Mouse (Mus musculus) fat pad, adult 2 months (tissue): ENCODE results near the gene Gm28729.
"Not testable (repeated sequence)": the region's sequence is repeated elsewhere in the genome, so short reads cannot be mapped to it uniquely, and the experiment has no call there.

ENCODE experiments used
- DNase-seq: peaks from one replicate; pipeline ENCODE4 v3.0.0-alpha.2; 2011; ENCODE audit warnings: low read depth, low spot score; ENCODE audit errors: extremely low read depth

The Gm28729 gene

DNA sequence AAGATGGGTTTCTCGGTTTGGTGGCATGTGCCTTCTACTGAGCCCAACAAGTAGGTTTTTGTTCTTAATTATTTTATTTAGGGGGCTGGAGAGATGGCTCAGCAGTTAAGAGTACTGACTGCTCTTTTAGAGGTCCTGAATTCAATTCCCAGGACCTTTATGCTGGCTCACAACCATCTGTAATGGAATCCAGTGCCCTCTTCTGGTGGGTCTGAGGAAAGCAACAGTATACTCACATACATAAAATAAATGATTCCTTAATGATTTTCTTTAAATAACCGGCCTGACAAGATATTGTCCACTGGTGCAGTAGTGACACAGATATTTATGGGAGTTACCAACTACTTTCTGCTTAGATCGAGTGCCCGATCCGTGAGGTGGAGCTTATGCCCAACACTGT lies 1.9 kb downstream of the Gm28729 start:
- no peak for DNase-seq

DNA sequence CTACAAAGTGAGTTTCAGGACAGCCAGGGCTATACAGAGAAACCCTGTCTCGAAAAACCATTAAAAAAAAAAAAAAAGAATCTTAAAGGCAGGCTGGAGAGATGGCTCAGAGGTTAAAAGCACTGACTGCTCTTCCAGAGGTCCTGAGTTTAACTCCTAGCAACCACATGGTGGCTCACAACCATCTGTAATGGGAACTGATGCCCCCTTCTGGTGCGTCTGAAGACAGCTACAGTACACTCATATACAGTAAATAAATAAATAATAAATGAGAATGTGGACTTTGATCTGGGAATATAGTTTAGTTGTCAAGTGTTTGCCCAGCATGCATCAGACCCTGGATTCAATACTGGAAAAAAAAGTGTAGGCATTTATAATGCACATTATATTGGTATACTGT lies 3.5 kb downstream of the Gm28729 start:
- DNase-seq: not testable (repeated sequence)

DNA sequence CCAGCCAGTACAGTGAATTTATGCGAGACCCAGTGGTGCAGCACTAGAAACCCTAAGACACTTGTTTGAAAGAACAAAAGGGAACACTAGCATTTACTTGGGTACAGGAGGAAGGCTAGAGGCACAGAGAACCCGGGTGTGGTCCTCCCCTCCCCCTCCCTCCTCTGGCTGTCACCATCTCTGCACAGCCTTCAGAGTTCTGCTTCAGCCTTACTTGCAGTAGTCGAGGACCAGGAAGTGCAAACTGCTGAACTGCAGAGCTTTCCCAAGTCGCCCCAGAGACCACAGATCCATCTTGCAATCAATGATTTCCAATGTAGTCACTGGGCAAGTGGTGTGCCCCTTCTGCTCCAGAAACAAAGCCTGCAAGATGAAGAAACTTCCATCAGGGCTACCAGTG lies 7.6 kb downstream of the Gm28729 start:
- no peak for DNase-seq

DNA sequence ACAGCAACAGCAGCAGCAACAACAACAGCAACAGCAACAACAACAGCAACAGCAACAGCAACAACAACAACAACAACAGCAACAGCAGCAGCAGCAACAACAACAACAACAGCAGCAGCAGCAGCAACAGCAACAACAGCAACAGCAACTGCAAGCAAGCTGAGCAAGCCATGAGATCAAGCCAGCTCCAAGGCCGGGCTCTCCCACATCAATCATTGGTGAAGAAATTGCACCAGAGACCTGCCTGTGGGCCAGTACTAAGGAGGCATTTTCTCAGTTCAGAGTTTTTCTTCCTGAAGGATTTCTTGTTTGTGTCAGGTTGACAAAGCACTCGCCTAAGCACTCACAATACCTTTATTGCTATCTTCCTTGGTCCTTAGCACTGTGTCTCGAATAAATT lies 8.3 kb downstream of the Gm28729 start:
- no peak for DNase-seq

DNA sequence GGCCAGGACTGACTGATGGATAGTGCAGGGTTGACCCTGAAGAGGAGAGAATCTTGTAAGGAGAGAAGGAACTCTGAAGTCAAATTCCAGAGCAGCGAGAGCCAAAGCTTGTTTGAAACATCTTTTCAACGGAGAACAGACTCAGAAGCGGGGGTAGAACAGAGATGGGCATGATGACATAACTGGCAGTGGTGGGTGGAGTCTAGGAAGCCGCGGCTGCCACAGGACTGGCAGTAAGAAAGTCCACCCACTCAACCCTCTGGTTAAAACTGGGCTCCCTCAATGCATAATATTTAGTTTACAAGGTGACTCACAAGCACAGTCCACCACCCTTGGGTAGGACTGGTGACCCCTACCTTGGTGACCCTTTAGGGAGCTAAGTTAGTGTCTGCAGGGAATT lies 9.3 kb downstream of the Gm28729 start:
- DNase-seq: no peak

DNA sequence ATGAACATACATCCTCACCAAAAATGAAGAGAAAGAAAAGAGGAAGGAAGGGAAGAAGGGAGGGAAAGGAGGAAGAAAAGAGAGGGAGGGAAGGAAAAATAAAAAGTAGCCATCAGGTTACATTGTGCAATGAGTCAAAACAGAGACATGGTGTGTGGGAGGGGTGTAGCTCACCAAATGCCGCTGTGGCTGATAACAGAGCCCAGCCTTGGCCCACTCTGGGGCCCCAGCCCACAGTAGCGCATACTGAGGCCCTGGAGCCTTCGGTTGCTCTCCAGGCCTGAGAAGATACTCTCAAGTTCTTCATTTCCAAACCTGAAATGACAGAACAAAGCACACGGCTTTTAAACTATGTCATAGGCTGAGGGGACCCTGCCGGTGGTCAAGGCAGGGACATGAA lies 10.8 kb downstream of the Gm28729 start:
- no peak for DNase-seq

DNA sequence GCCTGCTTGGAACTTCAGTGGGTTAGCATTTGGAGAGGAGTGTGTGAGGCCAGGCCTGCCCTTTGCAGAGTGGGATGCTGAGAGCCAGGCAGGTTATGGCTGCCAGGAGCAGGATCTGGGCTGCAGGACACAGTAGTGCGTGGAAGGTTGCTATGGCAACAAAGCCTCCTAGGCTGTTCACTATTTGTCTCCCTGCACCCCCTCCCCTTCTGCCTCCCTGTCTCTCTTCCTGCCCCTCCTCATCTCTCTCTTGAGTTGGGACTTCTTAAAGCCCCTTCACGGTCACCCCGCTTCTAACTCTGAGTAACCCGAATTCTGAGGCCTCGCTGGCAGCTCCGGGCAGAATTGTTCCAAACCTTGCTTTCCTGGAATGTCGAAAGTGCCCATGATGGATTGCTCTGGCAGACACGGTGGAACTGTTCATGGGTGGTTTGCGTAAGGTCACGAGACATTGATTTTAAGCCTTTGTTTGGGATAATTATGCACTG lies 19.0 kb downstream of the Gm28729 start:
- DNase-seq: no peak

DNA sequence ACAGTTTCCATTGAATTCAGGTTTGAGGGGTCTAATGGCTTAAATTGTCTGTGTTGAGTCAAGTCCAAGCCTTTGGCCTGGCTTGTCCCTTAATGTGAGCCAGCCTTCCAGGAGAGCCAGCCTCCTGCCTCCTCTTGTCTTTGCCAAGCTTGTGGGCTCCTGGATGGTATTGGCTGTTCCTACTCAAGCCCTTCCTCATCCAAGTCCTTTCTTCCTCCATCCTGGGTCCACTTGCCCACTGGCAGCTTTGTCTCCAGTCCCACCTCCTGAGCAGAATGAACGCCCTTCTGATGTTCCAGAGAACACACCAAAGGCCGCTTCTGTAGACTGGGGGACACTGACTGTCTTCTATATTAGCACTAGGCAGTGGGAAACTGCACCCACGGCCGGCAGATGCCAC lies 19.9 kb downstream of the Gm28729 start:
- DNase-seq: no peak

DNA sequence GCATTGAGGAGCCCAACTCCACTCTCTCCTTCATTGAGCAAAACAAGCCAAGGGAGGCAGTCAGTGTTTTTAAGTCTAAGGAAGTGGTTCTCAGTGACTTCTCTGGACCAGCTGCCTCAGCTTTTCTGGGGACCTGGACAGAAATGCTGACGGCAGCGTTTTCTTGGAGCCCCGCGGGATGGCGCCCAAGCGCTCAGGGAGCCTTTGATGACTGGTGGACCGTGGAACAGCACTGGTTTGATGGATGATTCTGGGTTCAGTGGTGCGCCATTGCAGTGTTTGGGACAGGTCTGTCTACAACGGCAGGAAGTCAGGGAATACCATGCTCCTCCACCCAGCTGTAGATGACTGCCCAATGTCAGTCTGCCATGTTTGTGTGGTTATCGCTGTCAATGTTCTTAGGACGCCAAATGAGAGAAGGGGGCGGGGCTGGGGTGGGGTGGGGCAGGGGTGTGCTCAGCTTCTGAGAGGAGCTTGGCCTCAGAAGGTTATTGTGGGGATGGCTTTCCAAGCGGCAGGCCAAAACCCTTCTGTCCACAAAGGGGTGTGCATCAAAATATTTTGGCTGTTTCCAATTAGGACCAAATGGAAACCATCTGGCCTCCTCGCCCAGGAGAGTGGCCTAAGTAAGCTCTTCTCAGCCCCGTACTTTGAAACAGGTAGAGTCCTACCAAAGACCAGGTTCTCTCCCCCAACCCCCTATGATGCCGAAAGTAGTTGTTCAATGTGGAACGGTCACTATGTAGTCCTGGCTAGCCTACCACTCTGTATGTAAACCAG lies 20.8 kb downstream of the Gm28729 start:
- DNase-seq: no peak

DNA sequence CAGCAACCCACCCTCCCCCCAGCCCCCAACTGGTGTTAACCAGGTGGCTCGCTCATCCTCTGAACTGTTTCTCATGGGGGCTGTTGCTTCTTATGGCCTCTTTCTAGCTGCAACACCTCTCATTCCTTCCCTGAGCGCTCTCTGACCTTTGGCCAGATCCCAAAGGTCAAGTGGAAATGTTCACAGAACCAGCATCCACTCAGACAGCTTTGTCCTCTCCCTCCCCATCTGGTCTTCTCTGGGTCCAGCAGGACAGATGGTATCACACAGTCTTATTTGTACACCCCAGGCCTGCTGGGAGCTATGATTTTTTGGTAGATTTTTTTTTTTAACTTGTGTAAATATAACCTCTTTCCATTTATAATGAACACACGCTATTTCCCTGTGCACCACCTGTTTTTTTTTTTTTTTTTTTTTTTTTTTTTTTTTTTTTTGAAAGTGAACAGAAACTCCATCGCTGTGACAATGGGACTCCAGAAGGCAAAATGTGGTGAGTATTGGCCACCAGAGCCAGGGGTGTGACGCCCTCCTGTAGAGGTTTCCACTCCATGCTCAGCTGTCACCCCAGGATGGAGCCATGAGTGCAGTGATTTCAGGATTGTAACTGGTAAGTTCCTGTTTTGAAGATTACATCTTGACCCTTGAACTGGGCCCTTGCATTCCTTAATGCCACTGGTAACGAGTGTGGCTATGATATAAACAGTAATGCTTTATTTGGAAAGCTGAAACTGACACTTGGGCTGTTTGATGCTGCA lies 22.0 kb downstream of the Gm28729 start:
- no peak for DNase-seq

DNA sequence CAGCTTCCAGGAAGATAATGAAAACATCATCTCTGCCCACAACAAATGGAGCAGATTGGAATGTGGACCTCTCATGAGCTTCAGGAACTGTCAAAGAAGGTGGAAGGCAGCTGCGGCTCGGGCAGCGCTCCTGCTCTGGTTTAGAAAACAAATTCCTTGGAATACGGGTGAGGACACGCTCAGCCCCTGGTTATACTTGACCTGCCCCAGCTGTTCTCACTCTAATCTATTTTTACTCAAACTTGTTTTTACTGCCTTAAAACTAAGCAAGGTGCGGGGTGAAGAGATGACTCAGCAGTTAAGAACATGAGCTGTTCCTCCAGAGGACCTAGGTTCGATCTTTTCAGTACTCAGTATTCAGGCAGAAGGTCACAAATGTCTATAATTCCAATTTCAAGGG lies 23.8 kb downstream of the Gm28729 start:
- DNase-seq: no peak

DNA sequence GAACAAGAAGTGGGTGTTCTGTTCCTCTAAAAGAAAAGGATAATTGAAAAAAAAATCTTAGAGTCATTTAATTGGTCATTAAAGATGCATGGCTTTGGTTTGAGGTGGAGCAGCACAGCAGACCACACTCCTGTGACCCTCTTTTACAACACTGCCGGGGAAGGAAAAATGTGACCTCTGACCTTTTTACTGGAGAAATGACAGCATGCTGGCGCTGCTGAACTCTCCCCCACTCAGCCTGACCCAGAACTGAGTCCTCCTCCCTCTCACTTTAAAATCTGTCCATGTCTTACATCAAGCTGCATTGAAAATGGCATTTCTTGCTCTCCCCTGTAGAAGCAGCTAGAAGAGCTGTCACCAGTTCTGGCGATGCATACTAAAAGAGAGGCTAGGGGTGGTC lies 31.9 kb downstream of the Gm28729 start:
- no peak for DNase-seq

DNA sequence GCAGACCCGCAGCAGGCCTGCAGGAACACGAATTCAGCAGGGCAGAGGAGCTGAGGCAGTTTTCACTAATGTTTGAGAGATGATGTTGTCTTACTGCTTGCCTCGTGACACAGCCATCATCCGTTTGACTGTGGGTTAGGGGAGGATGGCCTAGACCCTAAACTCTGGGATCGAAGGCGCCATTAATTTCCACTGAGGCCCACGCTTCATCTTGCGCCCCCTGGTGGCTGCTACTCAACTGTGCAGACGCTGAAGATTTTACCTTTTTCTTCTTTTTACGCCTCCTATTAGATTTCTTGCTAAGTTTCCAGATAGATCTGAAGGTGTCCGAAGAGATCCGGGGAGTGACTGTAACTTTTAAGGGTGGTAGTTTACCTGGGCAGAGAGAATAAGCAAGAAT lies 33.3 kb downstream of the Gm28729 start:
- DNase-seq: no peak

DNA sequence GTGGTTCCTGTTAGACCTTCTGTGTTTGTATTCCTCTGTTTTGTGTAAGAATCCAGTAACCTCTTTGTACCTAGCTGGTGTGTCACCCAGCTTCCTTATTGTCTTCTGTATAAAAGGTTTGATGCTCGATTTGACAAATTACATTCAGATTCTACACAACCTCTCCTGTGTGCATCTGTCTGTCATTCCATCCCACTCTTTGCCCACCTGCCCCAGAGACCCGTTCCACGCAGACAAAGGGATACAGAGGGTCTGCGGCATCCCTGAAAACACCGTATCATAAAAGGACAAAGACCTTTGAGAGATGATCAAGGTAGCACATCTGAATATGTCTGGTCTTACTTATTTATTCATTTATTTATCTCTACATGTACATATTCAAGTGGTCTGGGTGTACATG lies 37.2 kb downstream of the Gm28729 start:
- not testable (repeated sequence) for DNase-seq

DNA sequence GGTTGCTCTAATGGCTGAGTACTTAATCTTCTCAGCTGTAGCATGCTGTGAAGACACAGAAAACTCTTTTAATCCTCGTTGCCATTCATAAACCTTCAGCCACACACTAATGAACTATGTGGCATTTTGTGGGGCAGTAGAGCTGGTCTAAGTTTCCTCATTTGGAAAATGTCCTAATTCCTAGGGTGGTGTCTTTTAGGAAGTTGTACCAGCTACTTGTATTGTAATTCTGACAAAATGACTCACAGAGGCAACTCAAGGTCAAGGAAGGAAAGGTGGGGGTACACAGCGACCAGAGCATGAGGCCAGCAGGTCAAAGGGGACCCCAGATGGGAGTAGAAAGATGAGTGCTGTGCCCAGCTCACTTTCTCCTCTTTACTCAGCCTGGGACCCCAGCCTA lies 41.4 kb downstream of the Gm28729 start:
- DNase-seq: no peak

DNA sequence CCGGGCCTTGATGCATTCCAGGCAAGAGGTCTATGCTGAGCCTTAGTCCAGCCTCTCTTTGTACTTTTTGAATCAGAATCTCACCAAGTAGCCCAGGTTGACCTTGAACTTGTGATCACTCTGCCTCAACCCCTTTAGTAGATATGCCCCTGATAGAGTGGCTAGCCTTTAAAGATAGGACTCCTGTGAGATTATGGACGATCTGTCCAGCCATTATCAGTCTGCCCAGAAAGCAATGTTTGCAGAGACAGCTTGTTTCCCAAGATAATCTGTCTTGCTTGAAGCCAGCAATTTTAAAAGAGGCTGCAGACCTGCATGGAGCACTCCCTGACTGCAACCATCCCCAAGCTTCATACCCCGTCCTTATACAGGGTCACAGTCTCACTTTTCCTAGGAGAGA lies 42.0 kb downstream of the Gm28729 start:
- no peak for DNase-seq

DNA sequence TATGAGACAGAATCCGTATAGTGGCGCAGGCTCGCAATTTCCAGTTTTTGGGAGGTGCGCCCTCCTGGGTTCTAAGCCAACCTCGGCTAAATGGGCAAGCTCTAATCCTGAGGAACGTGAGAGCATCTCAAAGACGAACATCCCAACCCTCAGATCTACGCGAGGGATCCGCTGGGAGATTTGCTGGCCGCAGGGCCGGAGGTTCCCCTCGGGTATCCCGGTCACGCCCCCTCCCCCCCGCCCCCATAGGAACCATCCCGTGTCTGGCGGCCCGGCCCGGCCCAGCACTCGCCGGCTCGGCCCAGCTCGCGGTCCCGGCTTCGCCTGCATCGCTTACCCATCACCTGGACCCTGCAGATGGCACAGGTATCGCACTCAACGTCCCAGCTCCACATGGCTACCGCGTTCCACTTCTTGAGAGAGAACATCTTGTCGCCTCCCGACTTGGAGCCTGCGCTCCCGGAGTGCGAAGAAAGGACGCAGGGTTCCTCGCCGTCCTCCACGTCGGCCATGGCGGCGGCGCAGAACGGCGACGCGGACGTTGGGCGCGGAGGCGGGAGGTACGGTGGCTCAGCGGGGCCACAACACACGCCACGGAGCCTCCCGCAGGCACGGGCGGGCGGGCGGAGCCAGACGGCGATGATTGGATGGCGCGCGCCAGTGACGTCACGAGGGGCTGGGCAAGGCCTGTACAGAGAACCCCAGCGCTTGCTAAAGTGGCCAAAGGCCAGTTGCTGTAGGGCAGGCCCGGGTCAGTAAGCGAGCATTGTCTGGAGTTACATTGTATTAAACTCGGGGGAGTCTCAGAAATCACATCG lies 46.8 kb downstream of the Gm28729 start, which contains the start of gene Rnf7:
Rnf7 (minus strand) TSS at position 605 of the 818 bp plus-strand sequence.
- peak; percentile 52 for DNase-seq

DNA sequence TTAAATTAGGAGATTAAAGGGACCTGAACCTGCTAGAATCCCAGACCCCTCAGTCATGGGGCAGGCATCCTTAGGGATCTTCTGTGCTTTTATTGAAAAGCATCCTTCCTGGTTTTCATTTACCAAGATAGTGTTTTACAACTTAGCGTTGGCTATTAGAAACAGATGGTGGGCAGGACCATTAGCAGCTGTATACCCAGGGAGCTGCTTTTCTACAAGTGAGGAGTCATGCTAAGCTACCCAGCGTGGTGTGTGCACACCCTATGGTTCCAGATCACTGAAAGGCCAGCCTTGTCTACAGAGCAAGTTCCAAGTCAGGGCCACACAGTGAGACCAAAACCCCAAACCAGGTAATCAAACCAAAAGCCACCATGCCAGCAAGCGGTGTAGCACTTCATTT lies 52.7 kb downstream of the Gm28729 start:
- DNase-seq: no peak

DNA sequence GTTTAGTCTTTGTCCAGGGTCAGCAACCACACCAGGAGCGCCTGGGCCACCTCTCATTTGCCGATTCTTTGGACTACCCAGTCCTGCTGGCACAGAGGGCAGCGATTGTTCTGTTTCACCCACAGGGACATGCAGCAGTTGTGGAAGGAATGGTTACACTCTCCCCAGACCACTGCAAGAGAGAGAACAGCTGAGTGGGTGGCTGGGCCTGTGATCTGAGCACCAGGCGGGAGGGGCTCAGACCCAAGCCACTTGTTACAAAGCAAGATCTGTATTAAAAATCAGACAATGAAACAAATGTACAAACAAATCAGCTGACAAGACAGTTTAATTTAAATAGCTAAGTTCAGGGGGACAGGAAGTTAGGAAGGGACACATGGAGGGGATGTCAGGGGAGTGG lies 53.4 kb downstream of the Gm28729 start:
- not testable (repeated sequence) for DNase-seq

DNA sequence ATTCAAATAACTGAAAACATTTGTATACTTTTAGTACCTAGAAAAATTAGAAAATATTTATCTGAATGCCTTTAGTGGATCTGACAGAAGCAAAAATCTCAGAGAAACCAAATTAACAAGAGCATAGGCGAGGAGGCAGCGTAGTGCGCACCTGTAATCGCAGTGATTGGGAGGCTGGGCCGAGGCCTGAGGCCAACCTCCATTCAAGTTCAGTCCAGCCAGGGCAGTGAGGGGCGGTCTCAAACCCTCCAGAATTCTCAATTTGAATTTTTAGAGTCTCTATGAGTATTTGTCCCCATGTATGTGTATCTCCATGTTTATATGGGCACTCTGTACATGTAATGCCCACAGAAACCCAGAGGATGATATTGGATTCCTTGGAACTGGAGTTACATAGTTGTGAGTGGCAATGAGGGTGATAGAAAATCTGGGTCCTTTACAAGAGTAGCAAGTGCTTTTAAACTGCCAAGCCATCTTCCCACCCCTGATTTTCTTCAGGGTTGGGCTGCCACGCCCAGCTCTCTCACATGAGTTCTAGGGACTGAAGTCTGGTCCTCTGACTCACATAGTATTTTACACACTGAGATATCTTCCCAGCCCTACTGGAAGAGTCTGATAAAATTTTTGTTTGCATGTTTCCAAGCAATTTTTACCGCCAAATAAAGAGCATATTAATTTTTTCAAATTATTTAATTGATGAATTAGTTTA lies 54.6 kb downstream of the Gm28729 start:
- DNase-seq: no peak
